Mouse (Mus musculus) gastrocnemius, postnatal 14 days (tissue): ENCODE results near the gene Ccdc184. TPM values are rescaled to one million over a fixed set of nuclear protein-coding genes. Genes with fewer than 3 reads are reported as not detected.
A peak's percentile ranks its signal among the peaks of the same experiment; 100 is the strongest.

Experiments used
- DNase-seq: peaks from one replicate; pipeline ENCODE4 v3.0.0; 2021; ENCODE audit warnings: mixed read lengths
- intact Hi-C: fragments of 180-260 bp; cut with DNase I; formaldehyde crosslinking; loops from one replicate; pipeline ENCODE4 v1.15.1; 2025; ENCODE audit warnings: low total_unique reads
- total RNA-seq, 2 experiments: library from RNA; stranded (reverse); gene quantifications; 2 replicates each; pipeline ENCODE4 v1.2.3; 2021

Ccdc184 gene
- total RNA-seq, 2 experiments from 2014 or later, result not detected

DNA sequence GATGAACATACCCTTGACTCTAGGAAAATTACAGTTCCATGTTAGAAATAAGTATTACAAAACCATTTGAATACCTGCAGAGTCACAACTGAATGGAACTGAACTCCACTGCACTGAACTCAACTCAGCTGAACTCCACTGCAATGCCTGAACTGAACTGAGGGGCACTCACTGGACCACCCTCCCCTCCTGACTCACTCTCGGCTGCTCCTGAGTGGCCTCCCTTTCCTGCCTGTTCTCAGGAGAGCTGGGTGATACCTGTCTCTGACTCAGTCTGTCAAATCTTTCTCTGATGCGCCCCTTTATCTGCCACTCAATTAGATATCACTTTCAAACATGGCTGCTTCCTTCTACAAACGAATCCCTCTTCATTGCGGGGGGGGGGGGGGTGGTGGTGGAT lies 12.8 kb upstream of the Ccdc184 start:
- intact Hi-C loops, result loop anchor here (5.0 kb wide), 1 partner anchor 67 kb away; no protein-coding TSS in a partner anchor
- no peak for DNase-seq

GRCm38 (mm10) chr15:98154631-98155030 lies 12.3 kb upstream of the Ccdc184 start:
- DNase-seq, result no peak
- intact Hi-C loops, result loop anchor here (5.0 kb wide), 1 partner anchor 67 kb away; no protein-coding TSS in a partner anchor

GRCm38 (mm10) chr15:98155272-98155671 lies 11.7 kb upstream of the Ccdc184 start:
- intact Hi-C loops, result no loop called here
- DNase-seq, result no peak

- intact Hi-C loops, result no loop called here
Measured at GRCm38 (mm10) chr15:98155944-98156343, 11.0 kb upstream of the Ccdc184 start.

GRCm38 (mm10) chr15:98157253-98157652 lies 9.7 kb upstream of the Ccdc184 start:
- DNase-seq, result no peak
- intact Hi-C loops, result no loop called here

More at GRCm38 (mm10) chr15:98155944-98156343, 11.0 kb upstream of the Ccdc184 start:
- no peak for DNase-seq

DNA sequence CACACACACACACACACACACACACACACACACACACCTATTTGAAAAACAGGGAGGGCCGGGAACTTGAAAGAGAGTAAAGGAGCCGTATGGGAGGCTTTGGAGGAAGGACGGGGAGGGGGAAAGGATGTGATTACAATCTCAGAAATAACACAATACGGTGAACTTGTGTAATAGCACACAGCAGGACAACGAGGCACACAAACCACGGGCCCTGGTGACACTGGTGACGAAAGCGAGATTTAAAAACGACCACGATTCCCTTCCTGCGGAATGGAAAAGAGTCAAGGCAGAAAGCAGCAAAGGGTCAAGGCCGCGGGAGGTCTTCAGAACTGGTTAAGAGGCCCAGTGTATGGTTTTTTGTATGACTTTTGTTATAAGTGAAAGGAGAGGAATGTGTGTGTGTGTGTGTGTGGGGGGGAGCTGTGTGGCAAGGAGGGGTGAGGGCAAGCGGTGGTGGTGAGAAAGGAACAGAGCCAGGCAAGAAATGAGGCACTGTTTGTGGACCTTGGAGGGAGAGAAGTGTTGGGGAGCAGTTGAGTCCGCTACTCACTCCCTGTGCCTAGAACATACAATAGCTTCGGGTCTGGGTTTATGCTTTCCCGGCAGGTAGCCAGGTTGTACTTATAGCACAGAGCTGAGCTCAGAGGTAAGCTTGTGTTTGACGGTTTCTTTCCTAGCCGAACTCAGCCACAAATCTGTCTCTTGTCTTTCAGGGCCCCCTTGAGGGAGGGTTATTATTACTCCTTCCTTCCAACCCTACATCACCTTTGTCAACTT lies 5.7 kb upstream of the Ccdc184 start:
- intact Hi-C loops, result no loop called here
- DNase-seq, result no peak

GRCm38 (mm10) chr15:98162561-98162960 lies 4.4 kb upstream of the Ccdc184 start:
- intact Hi-C loops, result no loop called here
- DNase-seq, result no peak

DNA sequence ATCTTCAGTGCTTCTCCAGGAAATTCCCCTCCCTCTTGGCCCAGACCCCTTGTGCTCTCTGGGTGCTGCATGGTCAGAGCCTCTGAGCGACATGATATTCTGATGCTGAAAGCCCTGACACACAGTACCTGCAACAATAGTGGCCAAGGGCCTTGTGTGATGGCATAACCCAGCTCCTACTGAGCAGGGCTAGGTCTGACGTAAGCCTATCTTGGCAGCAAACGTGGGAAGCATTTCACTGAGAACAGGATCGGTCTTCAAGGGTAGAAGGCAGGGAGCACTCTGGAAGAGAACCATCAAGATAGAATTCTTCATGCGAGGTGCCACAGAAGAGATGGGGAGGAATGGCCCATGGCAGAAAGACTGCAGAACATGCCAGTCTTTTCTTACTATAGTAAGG lies 1.4 kb upstream of the Ccdc184 start, which contains the start of gene Asb8:
TSS of gene Asb8 (minus strand) at position 101 of the 400 bp plus-strand sequence.
- no peak for DNase-seq
- intact Hi-C loops, result loop anchor here (5.0 kb wide), 1 partner anchor 93 kb away; no protein-coding TSS in a partner anchor

- DNase-seq, result peak; percentile 47
- intact Hi-C loops, result loop anchor here (5.0 kb wide), 1 partner anchor 96 kb away; no protein-coding TSS in a partner anchor
Measured at GRCm38 (mm10) chr15:98167645-98168621, 975 bp downstream of the Ccdc184 start.

DNA sequence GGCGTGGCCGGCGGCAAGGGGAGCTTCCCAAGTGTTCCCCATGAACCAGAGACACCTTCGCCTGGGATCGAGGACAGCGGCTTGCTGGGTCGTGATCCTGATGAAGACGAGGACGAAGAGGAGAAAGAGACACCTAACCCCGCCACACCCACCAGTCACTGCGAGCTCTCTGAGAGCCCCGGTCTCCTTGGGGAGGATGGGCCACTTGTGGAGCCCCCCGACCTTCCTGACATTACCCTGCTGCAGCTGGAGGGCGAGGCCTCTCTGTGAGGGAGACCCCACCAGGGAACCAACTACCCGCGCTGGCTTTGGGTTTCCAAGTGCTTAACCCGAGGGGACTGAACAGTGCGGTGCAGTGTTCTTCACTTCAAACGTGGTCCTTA lies 1.7 kb downstream of the Ccdc184 start:
- intact Hi-C loops, result loop anchor here (5.0 kb wide), 1 partner anchor 96 kb away; no protein-coding TSS in a partner anchor
- no peak for DNase-seq

GRCm38 (mm10) chr15:98170365-98170764 lies 3.4 kb downstream of the Ccdc184 start:
- intact Hi-C loops, result no loop called here

DNA sequence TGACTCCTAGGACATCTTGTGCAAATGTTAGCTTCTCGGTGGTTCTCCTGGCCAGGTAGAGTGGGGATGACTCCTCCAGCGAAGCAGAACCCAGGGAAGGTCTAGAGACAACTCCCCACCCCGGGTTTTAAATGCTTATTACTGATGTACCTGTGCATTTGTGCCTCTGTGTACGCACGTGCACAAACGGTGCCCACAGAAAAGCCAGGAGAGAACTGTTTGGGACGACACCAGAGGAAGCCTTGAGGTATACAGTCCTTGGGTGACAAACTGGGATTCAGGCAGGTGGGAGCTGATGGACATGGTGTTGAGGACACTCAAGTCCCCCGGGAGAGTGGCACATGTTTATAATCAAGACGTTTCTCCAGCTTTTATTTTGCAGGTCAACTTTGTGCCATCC lies 4.0 kb downstream of the Ccdc184 start:
- no peak for DNase-seq
- intact Hi-C loops, result no loop called here

More at GRCm38 (mm10) chr15:98170365-98170764, 3.4 kb downstream of the Ccdc184 start:
- DNase-seq, result no peak

- intact Hi-C loops, result no loop called here
- DNase-seq, result no peak
Measured at GRCm38 (mm10) chr15:98172113-98172512, 5.2 kb downstream of the Ccdc184 start.

- intact Hi-C loops, result no loop called here
- no peak for DNase-seq
Measured at GRCm38 (mm10) chr15:98173821-98174220, 6.9 kb downstream of the Ccdc184 start.

GRCm38 (mm10) chr15:98177320-98177719 lies 10.4 kb downstream of the Ccdc184 start:
- DNase-seq, result no peak
- intact Hi-C loops, result no loop called here

GRCm38 (mm10) chr15:98180567-98181131 lies 13.7 kb downstream of the Ccdc184 start:
- intact Hi-C loops, result loop anchor here (5.0 kb wide), 1 partner anchor 212 kb away; no protein-coding TSS in a partner anchor
- DNase-seq, result no peak

DNA sequence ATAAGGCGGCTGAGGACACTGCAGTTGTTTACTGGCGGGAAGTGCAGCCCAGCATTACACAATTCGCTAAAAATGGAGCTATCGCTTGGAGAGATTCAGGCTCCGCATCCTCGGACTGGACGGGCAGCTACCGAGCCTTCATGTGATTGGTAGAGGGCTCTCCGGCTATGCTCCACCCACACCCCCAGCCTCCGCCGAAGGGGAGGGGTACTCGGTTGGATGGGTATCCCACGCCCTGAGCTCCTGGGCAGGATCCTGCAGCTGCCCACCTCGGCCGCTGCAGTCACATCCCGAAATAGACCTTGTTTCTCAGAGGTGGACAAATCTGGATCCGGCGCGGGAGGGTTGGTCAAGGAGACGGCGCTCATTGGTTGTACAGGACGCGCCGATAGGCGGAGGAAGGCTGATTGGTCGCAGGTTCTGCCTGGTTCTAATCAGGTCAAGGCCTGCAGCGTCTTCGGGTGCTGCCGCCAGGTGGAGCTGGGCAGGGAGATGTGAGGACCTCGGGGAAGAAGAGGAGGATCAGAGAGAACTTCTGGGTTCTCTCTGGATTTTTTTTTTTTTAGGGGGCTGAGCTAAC lies 14.3 kb downstream of the Ccdc184 start:
- intact Hi-C loops, result loop anchor here (5.0 kb wide), 1 partner anchor 211 kb away; no protein-coding TSS in a partner anchor
- DNase-seq, result peak; percentile 94

GRCm38 (mm10) chr15:98181856-98182570 lies 15.1 kb downstream of the Ccdc184 start:
- intact Hi-C loops, result loop anchor here (5.0 kb wide), 1 partner anchor 210 kb away; no protein-coding TSS in a partner anchor
- no peak for DNase-seq
